In genomic region chr9:97147270-97147669, GRCm38 (mm10) we compare ENCODE assay signal across 21 mouse cellular contexts. TPM values are rescaled to one million over a fixed set of nuclear protein-coding genes. Genes with fewer than 3 reads are reported as not detected.
DNase-seq lines count a peak whose midpoint lies in the region; ATAC-seq lines count a peak whose summit lies in the region.
"Had no signal": no experiment of that assay in that cellular context is flagged by ENCODE, and none has a peak within 500 bp of the region (broad histone marks: within the 10 kb centered on the region; RNA-seq: fewer than 3 reads in every experiment).

No protein-coding gene starts in this region.

- H3K4me1 ChIP-seq in liver, embryonic 11.5 days (replicated peaks; ENCODE audit: control insufficient read depth, insufficient read depth, low read length), result no peaks in the 10 kb centered on the region
- no peaks in the 10 kb centered on the region for H3K4me1 ChIP-seq in liver, embryonic 16.5 days (ENCODE audit: control insufficient read depth, low read depth, low read length)
- H3K4me1 ChIP-seq in hindbrain, embryonic 10.5 days (replicated peaks), result no peaks in the 10 kb centered on the region
- H3K4me1 ChIP-seq: embryonic facial prominence, embryonic 15.5 days; forebrain, embryonic 12.5 days; hindbrain, embryonic 12.5 days; intestine, embryonic 15.5 days; midbrain, embryonic 15.5 days had no signal

- H3K9ac ChIP-seq in liver, embryonic 11.5 days (ENCODE audit: low read depth, low read length), result no peak overlapping the region
- no peak overlapping the region for H3K9ac ChIP-seq in liver, embryonic 16.5 days (ENCODE audit: low read depth, low read length)
- H3K9ac ChIP-seq: embryonic facial prominence, embryonic 15.5 days; forebrain, embryonic 12.5 days; hindbrain, embryonic 12.5 days; intestine, embryonic 15.5 days; midbrain, embryonic 15.5 days had no signal

- no peak overlapping the region for H3K27ac ChIP-seq in liver, embryonic 11.5 days (ENCODE audit: low read depth, low read length)
- no peak overlapping the region for H3K27ac ChIP-seq in liver, embryonic 16.5 days (ENCODE audit: low read length)
- no peak overlapping the region for H3K27ac ChIP-seq in hindbrain, embryonic 10.5 days
- H3K27ac ChIP-seq: embryonic facial prominence, embryonic 15.5 days; forebrain, embryonic 12.5 days; hindbrain, embryonic 12.5 days; intestine, embryonic 15.5 days; kidney, postnatal 0 days; midbrain, embryonic 15.5 days had no signal

- 0 out of 2 replicates have a peak, but pooled peaks have one; percentile 26 for ATAC-seq in liver, embryonic 11.5 days (replicated peaks; ENCODE audit: low FRiP score)
- peak; percentile 83 for ATAC-seq in liver, embryonic 16.5 days (ENCODE audit: low read depth)
- ATAC-seq: intestine, embryonic 15.5 days; midbrain, embryonic 15.5 days had no signal

- H3K9me3 ChIP-seq in liver, embryonic 11.5 days (ENCODE audit: control insufficient read depth, low read length), result no peaks in the 10 kb centered on the region
- H3K9me3 ChIP-seq in liver, embryonic 16.5 days (replicated peaks; ENCODE audit: control insufficient read depth, low read length), result no peaks in the 10 kb centered on the region
- H3K9me3 ChIP-seq in hindbrain, embryonic 10.5 days, result no peaks in the 10 kb centered on the region
- H3K9me3 ChIP-seq: embryonic facial prominence, embryonic 15.5 days; forebrain, embryonic 12.5 days; G1E; hindbrain, embryonic 12.5 days; intestine, embryonic 15.5 days; midbrain, embryonic 15.5 days had no signal

- H3K27me3 ChIP-seq in liver, embryonic 11.5 days (replicated peaks; ENCODE audit: control insufficient read depth, insufficient read depth, low read length), result peaks cover 3% of the 10 kb centered on the region; the same call in 1 of the 2 replicates
- peaks cover 44% of the 10 kb centered on the region for H3K27me3 ChIP-seq in liver, embryonic 16.5 days (ENCODE audit: control insufficient read depth, insufficient read depth, low read depth, low read length)
- no peaks in the 10 kb centered on the region for H3K27me3 ChIP-seq in hindbrain, embryonic 10.5 days (ENCODE audit: insufficient read depth, poor library complexity, severe bottlenecking)
- H3K27me3 ChIP-seq: embryonic facial prominence, embryonic 15.5 days; forebrain, embryonic 12.5 days; hindbrain, embryonic 12.5 days; intestine, embryonic 15.5 days; midbrain, embryonic 15.5 days had no signal

- no peak overlapping the region for H3K4me2 ChIP-seq in liver, embryonic 11.5 days
- no peak overlapping the region for H3K4me2 ChIP-seq in liver, embryonic 16.5 days (ENCODE audit: low read depth, low read length)
- H3K4me2 ChIP-seq: embryonic facial prominence, embryonic 15.5 days; forebrain, embryonic 12.5 days; hindbrain, embryonic 12.5 days; intestine, embryonic 15.5 days; midbrain, embryonic 15.5 days had no signal

- 70% methylated on average over 2 of the region's 2 CpGs for WGBS in liver, embryonic 11.5 days
- 50% methylated on average over 2 of the region's 2 CpGs for WGBS in liver, embryonic 16.5 days (ENCODE audit: insufficient replicate concordance)
- WGBS in hindbrain, embryonic 10.5 days, result 92% methylated on average over 2 of the region's 2 CpGs

- DNase-seq in heart, postnatal 4 days, result peak; percentile 14
- DNase-seq in heart, adult 18-20 months, result no peak
- no peak for DNase-seq in liver, embryonic 11.5 days (ENCODE audit: low spot score)
- DNase-seq in lung, postnatal 36 days, result peak; percentile 81
- no peak for DNase-seq in hindbrain, embryonic 10.5 days (ENCODE audit: low spot score)
- DNase-seq in right cerebral cortex, adult 2 months (ENCODE audit: low spot score in 2 of 2), result no peak
- DNase-seq in c-Kit-positive CD71-positive TER-119-positive erythroid progenitor cells, embryonic 14.5 days (ENCODE audit: low spot score), result no peak
- DNase-seq: adrenal gland, adult 2 months; cerebellum, adult 8-10 months; layer of hippocampus, adult 9-11 months; left cerebral cortex, postnatal 4 days; right cerebral cortex, postnatal 25 days; thymus, adult 18-20 months had no signal

- H3K36me3 ChIP-seq in liver, embryonic 11.5 days (ENCODE audit: control insufficient read depth, insufficient read depth, low read length), result no peaks in the 10 kb centered on the region
- H3K36me3 ChIP-seq in liver, embryonic 16.5 days (ENCODE audit: control insufficient read depth, insufficient read depth), result no peaks in the 10 kb centered on the region
- H3K36me3 ChIP-seq in hindbrain, embryonic 10.5 days, result no peaks in the 10 kb centered on the region
- H3K36me3 ChIP-seq: embryonic facial prominence, embryonic 15.5 days; forebrain, embryonic 12.5 days; G1E; hindbrain, embryonic 12.5 days; intestine, embryonic 15.5 days; midbrain, embryonic 15.5 days had no signal

- no peak overlapping the region for H3K4me3 ChIP-seq in liver, embryonic 11.5 days (ENCODE audit: low read depth, low read length)
- H3K4me3 ChIP-seq in liver, embryonic 16.5 days (ENCODE audit: low read depth, low read length), result no peak overlapping the region
- no peak overlapping the region for H3K4me3 ChIP-seq in hindbrain, embryonic 10.5 days
- H3K4me3 ChIP-seq: embryonic facial prominence, embryonic 15.5 days; forebrain, embryonic 12.5 days; hindbrain, embryonic 12.5 days; intestine, embryonic 15.5 days; midbrain, embryonic 15.5 days had no signal

RNA-seq across cellular contexts. Expression of gene Slc25a36, which starts 36.3 kb away (rescaled TPM):
- 10 to 100 TPM; 51.7 to 51.8 TPM for total RNA-seq in heart, postnatal 4 days (2021)
- total RNA-seq in heart, adult 18-20 months (2021), result 10 to 100 TPM; 38.5 to 38.6 TPM
- 37.2 and 38.6 TPM in 2 replicates for polyA plus RNA-seq in liver, embryonic 11.5 days (2014; fragmentation: Nextera tagmentation; extraction: Ambion mirVana)
- 8.0 and 8.2 TPM in 2 replicates for polyA plus RNA-seq in liver, embryonic 16.5 days (2015; fragmentation: Nextera tagmentation; extraction: Ambion mirVana)
- polyA plus RNA-seq in hindbrain, embryonic 10.5 days (2016; fragmentation: Nextera tagmentation; extraction: Ambion mirVana), result 50.1 and 57.6 TPM in 2 replicates

Comparison
In these comparisons a context has a peak if more than half of its experiments do, and no peak if none do; other contexts are left out.
1. DNase-seq: peak in heart, postnatal 4 days (single experiment) and lung, postnatal 36 days (single experiment); none in heart, adult 18-20 months (0 of 2), liver, embryonic 11.5 days (single experiment), hindbrain, embryonic 10.5 days (single experiment), right cerebral cortex, adult 2 months (0 of 2) and c-Kit-positive CD71-positive TER-119-positive erythroid progenitor cells, embryonic 14.5 days (single experiment).